Mouse (Mus musculus): ENCODE measurements around the gene Nek2. TPM values are rescaled to one million over a fixed set of nuclear protein-coding genes. Genes with fewer than 3 reads are reported as not detected.

Nek2 gene
- total RNA-seq, 2 experiments from 2014 or later = 7.0 to 8.5 TPM

Other genes with a start within 250 kb of the Nek2 start
- 1 to 10 TPM; 4.9 to 6.3 TPM for gene Dtl, start 245.9 kb upstream of the Nek2 start, total RNA-seq (2021)
- gene Ints7, start 245.8 kb upstream of the Nek2 start, total RNA-seq (2021) = 10 to 100 TPM; 23.0 to 23.2 TPM
- 10 to 100 TPM; 93.1 to 93.3 TPM for gene Lpgat1, start 103.6 kb upstream of the Nek2 start, total RNA-seq (2021)
- gene Slc30a1, start 85.3 kb downstream of the Nek2 start, total RNA-seq (2021) = 10 to 100 TPM; 26.3 to 31.3 TPM
- under 1 TPM; 0.67 to 0.84 TPM for gene Rd3, start 155.9 kb downstream of the Nek2 start, total RNA-seq (2021)

Measured in heart, postnatal 10 days (tissue).